Mouse (Mus musculus) megakaryocyte, embryonic 14.5 days (primary cell): ENCODE data around the gene Cpxm2. TPM values are rescaled to one million over a fixed set of nuclear protein-coding genes. Genes with fewer than 3 reads are reported as not detected.

Experiments used
- H3K27me3 ChIP-seq: replicated peaks from 2 replicates; pipeline ENCODE3; 2012; ENCODE audit warnings: inconsistent platforms
- H3K36me3 ChIP-seq: replicated peaks from 2 replicates; pipeline ENCODE3; 2012; ENCODE audit warnings: low read length, inconsistent platforms, mixed read lengths
- H3K4me1 ChIP-seq: 2 replicates; pipeline ENCODE4 v1.6.1; 2012; ENCODE audit warnings: inconsistent platforms
- H3K4me3 ChIP-seq: replicated peaks from 2 replicates; pipeline ENCODE3; 2012; ENCODE audit warnings: moderate library complexity, mild to moderate bottlenecking, inconsistent platforms
- H3K9me3 ChIP-seq: 2 replicates; pipeline ENCODE4 v1.6.1; 2012; ENCODE audit warnings: inconsistent platforms
- FLI1 ChIP-seq: IDR thresholded peaks from 2 replicates; pipeline ENCODE4 v1.6.1; 2012; ENCODE audit warnings: low read length, inconsistent platforms, mixed read lengths
- GATA1 ChIP-seq: IDR thresholded peaks from 3 replicates; pipeline ENCODE4 v1.6.1; 2012; ENCODE audit warnings: mixed read lengths, low read length, inconsistent platforms, borderline replicate concordance
- polyA plus RNA-seq: library from polyadenylated mRNA; stranded (reverse); fragments of >175 nt; gene quantifications from 2 replicates; pipeline ENCODE4 v1.2.3, GENCODE M21; 2012; ENCODE audit warnings: low replicate concordance; ENCODE audit not compliant: insufficient read depth

Gene Cpxm2
- polyA plus RNA-seq, 1 experiment = not detected

- Histone ChIP-seq H3K4me1 (no peaks in the 10 kb centered on the region), H3K4me3 (no peak overlapping the region), H3K27me3 (peaks cover 2% of the 10 kb centered on the region), H3K36me3 (no peaks in the 10 kb centered on the region), H3K9me3 (no peaks in the 10 kb centered on the region)
- TF ChIP-seq GATA1 (no peak), FLI1 (no peak)
Observed at GRCm38 (mm10) chr7:132181586-132182198, 27.2 kb upstream of the Cpxm2 start.

DNA sequence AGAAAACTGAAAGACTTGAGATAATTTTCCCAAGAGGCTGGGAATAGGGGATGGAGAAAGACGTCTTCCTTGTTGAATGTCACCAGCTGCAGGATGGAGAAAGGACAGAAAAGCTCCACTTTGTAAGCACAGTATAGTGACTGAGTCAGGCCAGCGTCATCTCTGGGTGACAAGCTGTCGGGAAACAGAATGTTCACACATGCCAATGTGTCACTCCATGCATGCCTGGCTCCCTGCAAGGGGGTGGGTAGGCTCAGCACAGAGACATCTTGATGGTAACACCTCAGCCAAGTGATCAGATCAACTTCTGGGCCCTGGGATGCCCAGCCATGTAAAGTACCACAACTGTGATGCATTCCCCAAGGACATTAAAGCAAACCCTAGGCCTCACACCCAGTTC, 26.5 kb upstream of the Cpxm2 start:
- Histone ChIP-seq H3K27me3 (peaks cover 2% of the 10 kb centered on the region), H3K9me3 (no peaks in the 10 kb centered on the region), H3K4me3 (no peak overlapping the region), H3K4me1 (no peaks in the 10 kb centered on the region), H3K36me3 (no peaks in the 10 kb centered on the region)
- no peak for TF ChIP-seq FLI1

GRCm38 (mm10) chr7:132179049-132179448, 24.5 kb upstream of the Cpxm2 start:
- Histone ChIP-seq H3K4me3 (no peak overlapping the region), H3K36me3 (no peaks in the 10 kb centered on the region), H3K9me3 (peaks cover 5% of the 10 kb centered on the region), H3K4me1 (no peaks in the 10 kb centered on the region), H3K27me3 (peaks cover 2% of the 10 kb centered on the region)
- TF ChIP-seq FLI1 (no peak), GATA1 (no peak)

DNA sequence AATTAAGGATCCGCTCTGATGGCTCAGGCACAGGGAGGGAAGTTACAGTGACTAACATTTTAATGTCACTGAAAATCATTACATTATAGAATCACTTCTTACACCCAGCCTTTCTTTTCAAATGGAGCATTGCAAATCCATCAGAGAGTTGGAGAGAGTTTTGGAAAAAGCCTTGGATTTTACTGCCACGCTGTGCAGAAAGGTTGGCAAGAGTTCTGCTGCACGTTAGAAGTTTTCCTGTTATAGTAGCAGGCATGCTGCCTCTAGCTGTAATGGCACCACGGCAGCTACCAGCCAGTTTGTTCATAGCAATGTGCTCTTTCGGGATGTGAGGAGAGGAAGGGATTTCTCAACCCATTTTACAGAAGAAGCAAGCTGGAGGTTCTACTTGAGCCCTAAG, 20.2 kb upstream of the Cpxm2 start:
- no peaks in the 10 kb centered on the region for H3K27me3 ChIP-seq
- TF ChIP-seq GATA1 (no peak), FLI1 (no peak)
- no peaks in the 10 kb centered on the region for H3K4me1 ChIP-seq
- no peak overlapping the region for H3K4me3 ChIP-seq
- no peaks in the 10 kb centered on the region for H3K36me3 ChIP-seq
- peaks cover 39% of the 10 kb centered on the region for H3K9me3 ChIP-seq

GRCm38 (mm10) chr7:132174296-132174695, 19.8 kb upstream of the Cpxm2 start:
- no peak overlapping the region for H3K4me3 ChIP-seq
- H3K36me3 ChIP-seq = no peaks in the 10 kb centered on the region
- no peaks in the 10 kb centered on the region for H3K27me3 ChIP-seq
- H3K9me3 ChIP-seq = peaks cover 39% of the 10 kb centered on the region
- H3K4me1 ChIP-seq = no peaks in the 10 kb centered on the region
- TF ChIP-seq GATA1 (no peak), FLI1 (no peak)

- Histone ChIP-seq H3K4me3 (no peak overlapping the region), H3K36me3 (no peaks in the 10 kb centered on the region), H3K4me1 (no peaks in the 10 kb centered on the region), H3K9me3 (peaks cover 39% of the 10 kb centered on the region), H3K27me3 (no peaks in the 10 kb centered on the region)
- no peak for TF ChIP-seq FLI1
- TF ChIP-seq GATA1 = no peak
Observed at GRCm38 (mm10) chr7:132172220-132172619, 17.7 kb upstream of the Cpxm2 start.

DNA sequence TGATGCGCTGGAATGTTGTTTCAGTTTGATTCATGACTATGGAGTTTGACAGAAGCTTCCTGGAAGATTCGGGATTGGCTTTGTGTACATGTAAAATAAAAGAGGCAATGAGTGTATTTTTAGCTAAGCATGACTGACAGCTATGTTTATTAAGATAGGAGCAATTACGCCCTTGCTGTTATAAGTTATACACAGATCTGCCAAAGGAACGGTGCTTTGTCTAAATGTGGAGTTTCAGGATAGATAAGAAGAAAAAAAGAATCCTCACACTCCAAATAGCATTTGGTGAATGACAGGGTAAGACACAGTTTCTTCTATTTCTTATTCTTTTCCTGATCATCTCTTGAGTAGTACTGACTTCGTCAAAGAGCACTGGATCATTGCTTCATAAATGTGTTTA, 17.2 kb upstream of the Cpxm2 start:
- Histone ChIP-seq H3K4me1 (no peaks in the 10 kb centered on the region), H3K9me3 (peaks cover 39% of the 10 kb centered on the region), H3K4me3 (no peak overlapping the region), H3K36me3 (no peaks in the 10 kb centered on the region), H3K27me3 (no peaks in the 10 kb centered on the region)
- no peak for TF ChIP-seq GATA1
- no peak for TF ChIP-seq FLI1

DNA sequence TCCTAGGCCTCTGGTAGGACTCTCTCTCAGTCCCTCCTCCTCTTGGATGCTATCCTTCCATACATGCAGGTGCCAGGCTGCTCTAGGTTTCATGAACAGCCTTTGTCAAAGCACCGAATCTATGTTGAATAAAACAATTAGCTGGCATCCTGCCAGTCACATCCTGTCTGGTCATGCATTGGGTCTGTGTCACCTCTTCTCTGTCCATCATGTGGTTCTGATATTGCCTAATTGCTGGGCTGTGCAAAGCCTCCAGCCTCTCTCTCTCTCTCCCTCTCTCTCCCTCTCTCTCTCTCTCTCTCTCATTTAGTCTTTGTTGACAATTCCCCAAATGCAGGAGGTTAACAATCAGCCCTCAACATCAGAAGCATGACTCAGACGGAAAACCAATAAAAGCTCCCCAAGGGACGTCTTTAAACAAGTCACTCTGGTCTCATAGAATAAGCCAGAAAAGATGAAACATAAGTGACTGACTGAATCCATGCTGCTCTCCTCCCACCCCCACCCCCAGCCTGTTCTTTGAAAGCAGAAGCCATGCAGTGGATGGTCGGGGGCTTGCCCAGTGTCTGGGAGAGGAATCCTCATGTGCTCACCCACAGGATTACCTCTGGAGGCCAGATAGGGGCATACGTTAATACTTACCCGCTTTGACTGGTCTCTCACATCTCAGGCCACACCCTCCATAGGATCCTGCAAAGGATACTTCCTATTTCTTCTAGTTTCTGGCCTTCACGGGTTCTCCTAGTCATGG, 15.1 kb upstream of the Cpxm2 start:
- H3K4me1 ChIP-seq = no peaks in the 10 kb centered on the region
- no peaks in the 10 kb centered on the region for H3K36me3 ChIP-seq
- TF ChIP-seq FLI1 = no peak
- no peak for TF ChIP-seq GATA1
- H3K27me3 ChIP-seq = no peaks in the 10 kb centered on the region
- H3K4me3 ChIP-seq = no peak overlapping the region
- H3K9me3 ChIP-seq = peaks cover 39% of the 10 kb centered on the region

DNA sequence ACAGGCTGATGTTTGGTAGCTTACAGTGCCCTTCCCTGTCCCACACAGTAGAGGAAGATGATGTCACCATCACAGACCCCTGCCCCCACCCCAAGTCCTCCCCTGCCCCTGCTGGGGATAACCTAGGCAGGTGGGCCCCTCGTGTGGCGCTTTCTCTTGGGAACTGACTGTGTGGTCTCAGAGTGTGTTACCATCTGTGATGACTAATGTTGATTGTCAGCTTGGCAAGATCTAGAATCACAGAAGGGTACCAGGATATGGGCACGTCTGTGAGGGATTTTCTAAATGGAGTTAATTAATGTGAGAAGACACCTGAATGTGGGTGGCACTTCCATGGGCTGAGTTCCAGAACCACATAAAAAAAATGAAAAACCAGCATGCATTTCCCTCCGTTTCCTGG, 12.7 kb upstream of the Cpxm2 start:
- Histone ChIP-seq H3K27me3 (no peaks in the 10 kb centered on the region), H3K4me3 (no peak overlapping the region)

GRCm38 (mm10) chr7:132162254-132162653, 7.7 kb upstream of the Cpxm2 start:
- Histone ChIP-seq H3K4me3 (no peak overlapping the region), H3K36me3 (no peaks in the 10 kb centered on the region), H3K27me3 (no peaks in the 10 kb centered on the region), H3K4me1 (no peaks in the 10 kb centered on the region), H3K9me3 (no peaks in the 10 kb centered on the region)
- no peak for TF ChIP-seq FLI1
- no peak for TF ChIP-seq GATA1

More for the DNA sequence above, 12.7 kb upstream of the Cpxm2 start:
- H3K9me3 ChIP-seq = peaks cover 15% of the 10 kb centered on the region
- TF ChIP-seq FLI1 = no peak
- no peak for TF ChIP-seq GATA1
- H3K36me3 ChIP-seq = no peaks in the 10 kb centered on the region
- no peaks in the 10 kb centered on the region for H3K4me1 ChIP-seq
